9 mouse cellular contexts compared by ENCODE assay signal in genomic region chr6:138419871-138420535, GRCm38 (mm10).
A peak's percentile ranks its signal among the peaks of the same experiment; 100 is the strongest.
DNase-seq lines count a peak whose midpoint lies in the region; ATAC-seq and TF ChIP-seq lines count a peak whose summit lies in the region.
"Had no signal": no experiment of that assay in that cellular context is flagged by ENCODE, and none has a peak within 500 bp of the region (broad histone marks: within the 10 kb centered on the region; RNA-seq: fewer than 3 reads in every experiment).

No protein-coding gene starts in this region.

- H3K4me3 ChIP-seq in kidney, embryonic 16.5 days (ENCODE audit: low read length) = no peak overlapping the region
- H3K4me3 ChIP-seq in embryonic facial prominence, embryonic 14.5 days (ENCODE audit: low read depth, low read length) = peak overlapping the region; percentile 44; the same call in 1 of the 2 replicates
- peak overlapping the region; percentile 52 for H3K4me3 ChIP-seq in hindbrain, postnatal 0 days (ENCODE audit: low read length)
- H3K4me3 ChIP-seq in neural tube, embryonic 14.5 days (ENCODE audit: low read depth, low read length) = peak overlapping the region; percentile 42

- WGBS in kidney, embryonic 16.5 days = 34% methylated on average over 8 of the region's 8 CpGs
- 32% methylated on average over 8 of the region's 8 CpGs for WGBS in embryonic facial prominence, embryonic 14.5 days
- 17% methylated on average over 8 of the region's 8 CpGs for WGBS in hindbrain, postnatal 0 days
- WGBS in neural tube, embryonic 14.5 days = 9% methylated on average over 8 of the region's 8 CpGs

- no peak for DNase-seq in kidney, postnatal 14 days
- DNase-seq in embryonic facial prominence, embryonic 14.5 days (ENCODE audit: low spot score) = peak; percentile 39
- DNase-seq in hindbrain, postnatal 0 days (ENCODE audit: low spot score) = peak; percentile 30
- no peak for DNase-seq in frontal cortex, postnatal 14 days (ENCODE audit: low spot score in 2 of 2)
- no peak for DNase-seq in urinary bladder, postnatal 25 days (ENCODE audit: low spot score)
- DNase-seq: adrenal gland, postnatal 10 days had no signal

- H3K4me1 ChIP-seq in kidney, embryonic 16.5 days (ENCODE audit: insufficient read depth, low read length) = peaks cover 20% of the 10 kb centered on the region
- peaks cover 17% of the 10 kb centered on the region; the same call in 1 of the 2 replicates for H3K4me1 ChIP-seq in embryonic facial prominence, embryonic 14.5 days (ENCODE audit: control insufficient read depth, insufficient read depth, low read length)
- H3K4me1 ChIP-seq in hindbrain, postnatal 0 days (ENCODE audit: insufficient read depth, low read length) = peaks cover 9% of the 10 kb centered on the region
- H3K4me1 ChIP-seq in neural tube, embryonic 14.5 days (ENCODE audit: control insufficient read depth, insufficient read depth, low read length) = peaks cover 4% of the 10 kb centered on the region

- no peak overlapping the region for H3K9ac ChIP-seq in kidney, embryonic 16.5 days (replicated peaks; ENCODE audit: low read length)
- H3K9ac ChIP-seq in embryonic facial prominence, embryonic 14.5 days (ENCODE audit: low read depth, low read length) = 0 out of 2 replicates have a peak overlapping the region, but pooled peaks have one; percentile 53
- H3K9ac ChIP-seq in hindbrain, postnatal 0 days (replicated peaks; ENCODE audit: low read length) = peak overlapping the region; percentile 49; the same call in 1 of the 2 replicates
- peak overlapping the region; percentile 3 for H3K9ac ChIP-seq in neural tube, embryonic 14.5 days (replicated peaks; ENCODE audit: low read depth, low read length)

- TF ChIP-seq CTCF in hindbrain, postnatal 0 days (IDR thresholded peaks at IDR 0.05; ENCODE audit: low read depth) = no peak

- no peaks in the 10 kb centered on the region for H3K9me3 ChIP-seq in kidney, embryonic 16.5 days (ENCODE audit: low read length)
- no peaks in the 10 kb centered on the region for H3K9me3 ChIP-seq in embryonic facial prominence, embryonic 14.5 days (ENCODE audit: control insufficient read depth, low read length)
- no peaks in the 10 kb centered on the region for H3K9me3 ChIP-seq in hindbrain, postnatal 0 days (ENCODE audit: low read length)
- no peaks in the 10 kb centered on the region for H3K9me3 ChIP-seq in neural tube, embryonic 14.5 days (ENCODE audit: control insufficient read depth, low read length)

- no peak overlapping the region for H3K27ac ChIP-seq in kidney, embryonic 16.5 days (ENCODE audit: low read length)
- H3K27ac ChIP-seq in embryonic facial prominence, embryonic 14.5 days (replicated peaks; ENCODE audit: low read depth, low read length) = no peak overlapping the region
- peak overlapping the region; percentile 62 for H3K27ac ChIP-seq in hindbrain, postnatal 0 days
- peak overlapping the region; percentile 57 for H3K27ac ChIP-seq in neural tube, embryonic 14.5 days (ENCODE audit: low read depth, low read length)

- ATAC-seq in kidney, embryonic 16.5 days (ENCODE audit: low FRiP score, low TSS enrichment) = no peak
- ATAC-seq in embryonic facial prominence, embryonic 14.5 days (ENCODE audit: low read depth) = no peak; the same call in 1 of the 2 replicates
- no peak for ATAC-seq in hindbrain, postnatal 0 days
- peak; percentile 23 for ATAC-seq in neural tube, embryonic 14.5 days (ENCODE audit: low read depth)
- ATAC-seq in activated CD4-positive, CD25-positive, alpha-beta regulatory T cell, adult 4 months = no peak

- H3K36me3 ChIP-seq in kidney, embryonic 16.5 days (ENCODE audit: insufficient read depth, low read length) = no peaks in the 10 kb centered on the region
- no peaks in the 10 kb centered on the region for H3K36me3 ChIP-seq in embryonic facial prominence, embryonic 14.5 days (ENCODE audit: control insufficient read depth, insufficient read depth, low read length)
- no peaks in the 10 kb centered on the region for H3K36me3 ChIP-seq in hindbrain, postnatal 0 days (ENCODE audit: insufficient read depth, low read length)
- no peaks in the 10 kb centered on the region for H3K36me3 ChIP-seq in neural tube, embryonic 14.5 days (ENCODE audit: control insufficient read depth, insufficient read depth, low read length)

- peaks cover 39% of the 10 kb centered on the region for H3K27me3 ChIP-seq in kidney, embryonic 16.5 days (ENCODE audit: insufficient read depth, low read length)
- peaks cover 21% of the 10 kb centered on the region for H3K27me3 ChIP-seq in embryonic facial prominence, embryonic 14.5 days (replicated peaks; ENCODE audit: control insufficient read depth, insufficient read depth, low read length)
- H3K27me3 ChIP-seq in hindbrain, postnatal 0 days (ENCODE audit: insufficient read depth, low read length) = no peaks in the 10 kb centered on the region
- H3K27me3 ChIP-seq in neural tube, embryonic 14.5 days (ENCODE audit: control insufficient read depth, insufficient read depth, low read length) = no peaks in the 10 kb centered on the region

- peak overlapping the region; percentile 64; the same call in 1 of the 2 replicates for H3K4me2 ChIP-seq in kidney, embryonic 16.5 days (replicated peaks; ENCODE audit: low read depth, low read length)
- H3K4me2 ChIP-seq in embryonic facial prominence, embryonic 14.5 days (ENCODE audit: low read depth, low read length) = peak overlapping the region; percentile 77
- peak overlapping the region; percentile 81 for H3K4me2 ChIP-seq in hindbrain, postnatal 0 days (ENCODE audit: low read depth, low read length)
- peak overlapping the region; percentile 75 for H3K4me2 ChIP-seq in neural tube, embryonic 14.5 days (ENCODE audit: low read depth, low read length)

Comparison
In these comparisons a context has a peak if more than half of its experiments do, and no peak if none do; other contexts are left out.
1. H3K27ac ChIP-seq: peak in hindbrain, postnatal 0 days (single experiment) and neural tube, embryonic 14.5 days (single experiment); none in kidney, embryonic 16.5 days (single experiment) and embryonic facial prominence, embryonic 14.5 days (single experiment).
2. DNase-seq: peak in embryonic facial prominence, embryonic 14.5 days (single experiment) and hindbrain, postnatal 0 days (single experiment); none in kidney, postnatal 14 days (single experiment), frontal cortex, postnatal 14 days (0 of 2) and urinary bladder, postnatal 25 days (single experiment).
3. Peak in every context shown above with its lines, with median percentiles within 50 percentile points of each other: H3K4me2 ChIP-seq.